Mouse (Mus musculus): Measurements from ENCODE around the gene Cox7a1.
A peak's percentile ranks its signal among the peaks of the same experiment; 100 is the strongest.

Cox7a1 gene

GRCm38 (mm10) chr7:30224206-30224605 is 40.3 kb downstream of the Cox7a1 start:
- no peak for DNase-seq

GRCm38 (mm10) chr7:30231328-30231668 is 47.4 kb downstream of the Cox7a1 start:
- DNase-seq = peak; percentile 52

- DNase-seq = peak; percentile 99
Measured at GRCm38 (mm10) chr7:30231669-30232454, 47.9 kb downstream of the Cox7a1 start, which contains the start of the genes Polr2i and Tbcb. Gene Polr2i (plus strand): TSS chr7:30231948. Gene Tbcb (minus strand): TSS chr7:30232272.

DNA sequence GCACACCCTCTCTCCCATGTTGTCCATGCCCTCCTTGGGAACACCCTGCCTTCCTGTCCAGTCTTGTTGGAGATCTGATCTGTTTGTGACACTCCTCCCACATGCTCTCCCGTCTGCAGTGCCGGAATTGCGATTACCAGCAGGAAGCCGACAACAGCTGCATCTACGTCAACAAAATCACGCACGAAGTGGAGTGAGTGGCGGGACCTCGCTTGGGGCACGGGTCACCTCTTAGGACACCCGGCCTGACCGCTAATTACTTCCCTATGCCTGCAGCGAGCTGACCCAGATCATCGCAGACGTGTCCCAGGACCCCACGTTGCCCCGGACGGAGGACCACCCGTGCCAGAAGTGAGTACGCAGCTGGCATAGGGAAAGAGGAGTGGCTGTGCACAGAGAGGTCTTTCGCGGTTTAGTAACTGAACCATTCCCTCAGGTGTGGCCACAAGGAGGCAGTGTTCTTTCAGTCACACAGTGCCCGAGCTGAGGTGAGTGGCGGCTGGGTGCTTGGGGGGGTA is 48.7 kb downstream of the Cox7a1 start:
- peak; percentile 81 for DNase-seq

DNA sequence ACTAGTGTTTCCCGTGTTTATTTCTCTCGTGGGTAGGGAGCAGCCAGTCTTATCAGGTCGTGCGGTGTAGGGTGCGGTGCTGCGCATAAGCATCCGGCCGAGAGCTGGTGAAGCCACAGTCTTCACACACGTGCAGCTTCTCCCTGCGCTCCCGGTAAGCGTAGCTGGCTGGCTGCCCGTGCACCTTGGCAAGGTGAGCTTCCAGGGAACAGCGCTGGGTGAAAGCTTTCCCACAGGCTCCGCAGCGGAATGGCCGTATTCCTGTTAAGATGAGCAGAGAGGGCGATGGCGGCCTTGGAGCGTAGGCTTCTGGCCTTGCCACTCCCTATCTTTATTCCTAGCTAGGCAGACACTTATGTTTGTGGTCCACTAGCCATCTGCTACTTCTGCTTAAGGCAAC is 49.4 kb downstream of the Cox7a1 start:
- DNase-seq = peak; percentile 56

- peak; percentile 92 for DNase-seq
Measured at GRCm38 (mm10) chr7:30234276-30234858, 50.4 kb downstream of the Cox7a1 start.

- DNase-seq = no peak
Measured at GRCm38 (mm10) chr7:30235091-30235490, 51.1 kb downstream of the Cox7a1 start.

DNA sequence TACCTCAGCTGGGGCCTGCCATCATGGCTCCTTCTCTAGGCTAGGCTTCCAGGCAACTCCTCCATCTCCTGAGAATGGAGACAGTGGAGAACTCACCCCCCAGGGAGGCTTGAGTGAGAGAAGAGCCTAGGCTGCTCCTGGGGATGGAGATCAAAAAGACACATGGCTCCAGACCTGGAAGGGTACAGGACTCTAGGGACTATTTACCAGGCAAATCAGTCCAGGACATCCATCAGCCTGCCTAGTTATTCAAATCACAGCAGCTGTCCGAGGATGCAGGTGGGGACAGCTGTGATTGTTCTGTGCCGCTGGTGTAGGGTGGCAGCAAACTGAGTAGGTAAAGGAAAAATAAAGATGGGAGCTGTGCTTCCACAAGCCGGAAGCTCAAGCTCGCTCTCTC is 51.7 kb downstream of the Cox7a1 start, which contains the start of gene Ovol3:
Ovol3 (minus strand) TSS at position 101 of the 400 bp plus-strand sequence.
- DNase-seq = no peak

Measured in kidney, adult 9 months (tissue).